In genomic region chr9:35188700-35189099, GRCm38 (mm10) we compare ENCODE assay signal across 8 mouse cellular contexts. TPM values are rescaled to one million over a fixed set of nuclear protein-coding genes. Genes with fewer than 3 reads are reported as not detected.
DNase-seq lines count a peak whose midpoint lies in the region; ATAC-seq lines count a peak whose summit lies in the region.

No protein-coding gene starts in this region.

- DNase-seq in gastrocnemius, postnatal 10 days, result peak; percentile 29
- DNase-seq in gastrocnemius, postnatal 14 days, result no peak
- DNase-seq in testis, postnatal 14 days (ENCODE audit: low spot score), result peak; percentile 10
- DNase-seq in testis, postnatal 10 days (ENCODE audit: low spot score), result no peak
- DNase-seq in kidney, adult 9 months, result peak; percentile 33
- DNase-seq in spleen, postnatal 36 days (ENCODE audit: low spot score in 2 of 2), result no peak
- no peak for DNase-seq in spleen, postnatal 10 days (ENCODE audit: low spot score in 2 of 2)

- ATAC-seq in megakaryocyte-erythroid progenitor cell, adult 5-6 weeks (replicated peaks; ENCODE audit: low FRiP score, low TSS enrichment, poor library complexity, severe bottlenecking), result 0 out of 2 replicates have a peak, but pooled peaks have one; percentile 23

- intact Hi-C loops in gastrocnemius, postnatal 14 days (cut with DNase I; ENCODE audit: low total_unique reads), result loop anchor here (10.0 kb wide), 1 partner anchor 76 kb away; the partner anchor contains the start of genes Fam118b and Rpusd4

RNA-seq across cellular contexts. Expression of gene Srpr, which starts 11.3 kb away (rescaled TPM):
- 100 to 1,000 TPM; 171 to 172 TPM for total RNA-seq in gastrocnemius, postnatal 10 days (2021)
- total RNA-seq in gastrocnemius, postnatal 14 days (2021), result 100 to 1,000 TPM; 167 to 168 TPM
- 50.0 and 60.6 TPM in 2 replicates for total RNA-seq in megakaryocyte-erythroid progenitor cell, adult 5-6 weeks (2014; fragmentation: Nextera tagmentation)
- total RNA-seq in megakaryocyte-erythroid progenitor cell, adult 5-6 weeks (2017), result 47.4 and 84.9 TPM in 2 replicates

RNA-seq across cellular contexts. Expression of gene Tirap, which starts 11.4 kb away (rescaled TPM):
- total RNA-seq in gastrocnemius, postnatal 10 days (2021), result 10 to 100 TPM; 17.1 to 18.4 TPM
- 10 to 100 TPM; 17.0 to 20.0 TPM for total RNA-seq in gastrocnemius, postnatal 14 days (2021)
- 2.8 and 3.9 TPM in 2 replicates for total RNA-seq in megakaryocyte-erythroid progenitor cell, adult 5-6 weeks (2014; fragmentation: Nextera tagmentation)
- total RNA-seq in megakaryocyte-erythroid progenitor cell, adult 5-6 weeks (2017), result 1.2 and 8.7 TPM in 2 replicates

RNA-seq across cellular contexts. Expression of gene Dcps, which starts 12.8 kb away (rescaled TPM):
- total RNA-seq in gastrocnemius, postnatal 10 days (2021), result 10 to 100 TPM; 11.2 TPM
- 1 to 10 TPM; 5.8 to 7.4 TPM for total RNA-seq in gastrocnemius, postnatal 14 days (2021)
- 56.1 and 65.7 TPM in 2 replicates for total RNA-seq in megakaryocyte-erythroid progenitor cell, adult 5-6 weeks (2014; fragmentation: Nextera tagmentation)
- total RNA-seq in megakaryocyte-erythroid progenitor cell, adult 5-6 weeks (2017), result 62.0 and 64.6 TPM in 2 replicates

RNA-seq across cellular contexts. Expression of gene Foxred1, which starts 22.2 kb away (rescaled TPM):
- 10 to 100 TPM; 34.8 to 41.1 TPM for total RNA-seq in gastrocnemius, postnatal 10 days (2021)
- 10 to 100 TPM; 34.7 to 40.1 TPM for total RNA-seq in gastrocnemius, postnatal 14 days (2021)
- 29.5 and 36.4 TPM in 2 replicates for total RNA-seq in megakaryocyte-erythroid progenitor cell, adult 5-6 weeks (2014; fragmentation: Nextera tagmentation)
- total RNA-seq in megakaryocyte-erythroid progenitor cell, adult 5-6 weeks (2017), result 37.9 and 52.0 TPM in 2 replicates

Comparison
In these comparisons a context has a peak if more than half of its experiments do, and no peak if none do; other contexts are left out.
1. DNase-seq: peak in gastrocnemius, postnatal 10 days (single experiment), testis, postnatal 14 days (single experiment) and kidney, adult 9 months (single experiment); none in gastrocnemius, postnatal 14 days (single experiment), testis, postnatal 10 days (single experiment), spleen, postnatal 36 days (0 of 2) and spleen, postnatal 10 days (0 of 2).
2. RNA of gene Dcps, which starts 12.8 kb away (total RNA-seq): 56.1 to 65.7 TPM in megakaryocyte-erythroid progenitor cell, adult 5-6 weeks; 11.2 TPM in gastrocnemius, postnatal 10 days and 5.8 to 7.4 TPM in gastrocnemius, postnatal 14 days; every median in the first group is over 4 times any median in the second.